Mouse (Mus musculus): ENCODE data around the gene Iqcf5. TPM values are rescaled to one million over a fixed set of nuclear protein-coding genes. Genes with fewer than 3 reads are reported as not detected.
"Not testable (repeated sequence)": the region's sequence is repeated elsewhere in the genome, so short reads cannot be mapped to it uniquely, and the experiment has no call there.

The Iqcf5 gene
- polyA plus RNA-seq, 1 experiment from 2014 or later, result not detected

GRCm38 (mm10) chr9:106483606-106484005 is 30.8 kb upstream of the Iqcf5 start:
- H3K27ac ChIP-seq, result no peak overlapping the region
- H3K4me1 ChIP-seq, result 0 out of 2 replicates have a peak, but pooled peaks cover 6% of the 10 kb centered on the region
- H3K4me3 ChIP-seq, result no peak overlapping the region
- 87% methylated on average over 17 of the region's 17 CpGs for WGBS
- no peak for DNase-seq (ENCODE audit: low spot score)
- H3K27me3 ChIP-seq (ENCODE audit: insufficient read depth, poor library complexity, severe bottlenecking), result no peaks in the 10 kb centered on the region
- H3K9me3 ChIP-seq, result no peaks in the 10 kb centered on the region
- H3K36me3 ChIP-seq, result peaks cover 69% of the 10 kb centered on the region

- peaks cover 60% of the 10 kb centered on the region for H3K36me3 ChIP-seq
- no peak overlapping the region for H3K4me3 ChIP-seq
- no peak for DNase-seq (ENCODE audit: low spot score)
- H3K27me3 ChIP-seq (ENCODE audit: insufficient read depth, poor library complexity, severe bottlenecking), result no peaks in the 10 kb centered on the region
- WGBS, result 85% methylated on average over 10 of the region's 10 CpGs
- H3K4me1 ChIP-seq, result peaks cover 13% of the 10 kb centered on the region
- no peaks in the 10 kb centered on the region for H3K9me3 ChIP-seq
- no peak overlapping the region; the same call in 1 of the 2 replicates for H3K27ac ChIP-seq
Observed at GRCm38 (mm10) chr9:106485076-106485475, 29.3 kb upstream of the Iqcf5 start.

GRCm38 (mm10) chr9:106487602-106488001 is 26.8 kb upstream of the Iqcf5 start:
- not testable (repeated sequence) for H3K9me3 ChIP-seq; DNase-seq (ENCODE audit: low spot score); H3K27ac ChIP-seq; H3K4me3 ChIP-seq; H3K27me3 ChIP-seq (ENCODE audit: insufficient read depth, poor library complexity, severe bottlenecking)
- 80% methylated on average over 6 of the region's 6 CpGs for WGBS
- peaks cover 39% of the 10 kb centered on the region for H3K36me3 ChIP-seq
- H3K4me1 ChIP-seq, result peaks cover 11% of the 10 kb centered on the region

- no peak for DNase-seq (ENCODE audit: low spot score)
- H3K4me3 ChIP-seq, result no peak within 1 kb of the TSS
- no peak within 1 kb of the TSS for H3K27ac ChIP-seq
- H3K36me3 ChIP-seq, result no peaks in the 10 kb centered on the region
- H3K4me1 ChIP-seq, result no peaks in the 10 kb centered on the region
- H3K27me3 ChIP-seq (ENCODE audit: insufficient read depth, poor library complexity, severe bottlenecking), result peaks cover 3% of the 10 kb centered on the region; the same call in 1 of the 2 replicates
- no peaks in the 10 kb centered on the region for H3K9me3 ChIP-seq
- 82% methylated on average over 6 of the region's 6 CpGs for WGBS
Observed at GRCm38 (mm10) chr9:106499667-106500066, 14.7 kb upstream of the Iqcf5 start, which contains the start of gene Iqcf1. Gene Iqcf1 (plus strand): TSS chr9:106499967.

- no peak for DNase-seq (ENCODE audit: low spot score)
- Histone ChIP-seq H3K9me3 (no peaks in the 10 kb centered on the region), H3K4me3 (no peak overlapping the region), H3K27ac (no peak overlapping the region), H3K4me1 (no peaks in the 10 kb centered on the region), H3K27me3 (ENCODE audit: insufficient read depth, poor library complexity, severe bottlenecking) (peaks cover 3% of the 10 kb centered on the region; the same call in 1 of the 2 replicates), H3K36me3 (no peaks in the 10 kb centered on the region)
- WGBS, result 84% methylated on average over 22 of the region's 22 CpGs
Observed at GRCm38 (mm10) chr9:106501846-106502245, 12.5 kb upstream of the Iqcf5 start.

GRCm38 (mm10) chr9:106504246-106504645 is 10.1 kb upstream of the Iqcf5 start:
- H3K9me3 ChIP-seq, result no peaks in the 10 kb centered on the region
- peaks cover 13% of the 10 kb centered on the region; the same call in 1 of the 2 replicates for H3K27me3 ChIP-seq (ENCODE audit: insufficient read depth, poor library complexity, severe bottlenecking)
- H3K4me1 ChIP-seq, result no peaks in the 10 kb centered on the region
- no peak for DNase-seq (ENCODE audit: low spot score)
- H3K36me3 ChIP-seq, result no peaks in the 10 kb centered on the region
- no peak overlapping the region for H3K27ac ChIP-seq
- no peak overlapping the region for H3K4me3 ChIP-seq
- 73% methylated on average over 6 of the region's 6 CpGs for WGBS

GRCm38 (mm10) chr9:106509356-106509755 is 5.0 kb upstream of the Iqcf5 start:
- H3K36me3 ChIP-seq, result no peaks in the 10 kb centered on the region
- peaks cover 38% of the 10 kb centered on the region; the same call in 1 of the 2 replicates for H3K27me3 ChIP-seq (ENCODE audit: insufficient read depth, poor library complexity, severe bottlenecking)
- WGBS, result 88% methylated on average over 10 of the region's 10 CpGs
- no peak overlapping the region for H3K4me3 ChIP-seq
- H3K4me1 ChIP-seq, result peaks cover 16% of the 10 kb centered on the region
- DNase-seq (ENCODE audit: low spot score), result no peak
- H3K9me3 ChIP-seq, result no peaks in the 10 kb centered on the region
- no peak overlapping the region for H3K27ac ChIP-seq

GRCm38 (mm10) chr9:106512729-106513450 is 1.5 kb upstream of the Iqcf5 start:
- no peak for DNase-seq (ENCODE audit: low spot score)
- WGBS, result 43% methylated on average over 13 of the region's 13 CpGs
- H3K27ac ChIP-seq, result no peak overlapping the region

GRCm38 (mm10) chr9:106513566-106513965 is 807 bp upstream of the Iqcf5 start:
- Histone ChIP-seq H3K9me3 (no peaks in the 10 kb centered on the region), H3K4me1 (peaks cover 19% of the 10 kb centered on the region), H3K27me3 (ENCODE audit: insufficient read depth, poor library complexity, severe bottlenecking) (peaks cover 49% of the 10 kb centered on the region; the same call in 1 of the 2 replicates), H3K27ac (no peak overlapping the region), H3K4me3 (no peak overlapping the region), H3K36me3 (no peaks in the 10 kb centered on the region)
- WGBS, result 68% methylated on average over 6 of the region's 6 CpGs
- DNase-seq (ENCODE audit: low spot score), result no peak

More at GRCm38 (mm10) chr9:106512729-106513450, 1.5 kb upstream of the Iqcf5 start:
- Histone ChIP-seq H3K36me3 (no peaks in the 10 kb centered on the region), H3K4me1 (peaks cover 19% of the 10 kb centered on the region), H3K4me3 (no peak overlapping the region), H3K27me3 (ENCODE audit: insufficient read depth, poor library complexity, severe bottlenecking) (peaks cover 53% of the 10 kb centered on the region; the same call in 1 of the 2 replicates), H3K9me3 (no peaks in the 10 kb centered on the region)

- H3K4me1 ChIP-seq, result peaks cover 3% of the 10 kb centered on the region; the same call in 1 of the 2 replicates
- no peaks in the 10 kb centered on the region for H3K9me3 ChIP-seq
- DNase-seq (ENCODE audit: low spot score), result no peak
- no peaks in the 10 kb centered on the region for H3K36me3 ChIP-seq
- no peak overlapping the region for H3K27ac ChIP-seq
- H3K27me3 ChIP-seq (ENCODE audit: insufficient read depth, poor library complexity, severe bottlenecking), result peaks cover 44% of the 10 kb centered on the region; the same call in 1 of the 2 replicates
- 64% methylated on average over 2 of the region's 2 CpGs for WGBS
- H3K4me3 ChIP-seq, result no peak overlapping the region
Observed at GRCm38 (mm10) chr9:106519433-106519832, 5.1 kb downstream of the Iqcf5 start.

- no peak for DNase-seq (ENCODE audit: low spot score)
- no peaks in the 10 kb centered on the region for H3K36me3 ChIP-seq
- H3K4me1 ChIP-seq, result peaks cover 3% of the 10 kb centered on the region; the same call in 1 of the 2 replicates
- H3K4me3 ChIP-seq, result no peak overlapping the region
- 71% methylated on average over 8 of the region's 8 CpGs for whole genome bisulfite sequencing
- H3K9me3 ChIP-seq, result no peaks in the 10 kb centered on the region
- peaks cover 42% of the 10 kb centered on the region; the same call in 1 of the 2 replicates for H3K27me3 ChIP-seq (ENCODE audit: insufficient read depth, poor library complexity, severe bottlenecking)
- no peak overlapping the region for H3K27ac ChIP-seq
Observed at GRCm38 (mm10) chr9:106519909-106520308, 5.5 kb downstream of the Iqcf5 start.

GRCm38 (mm10) chr9:106531833-106532232 is 17.5 kb downstream of the Iqcf5 start:
- 0 out of 2 replicates have a peak, but pooled peaks cover 7% of the 10 kb centered on the region for H3K27me3 ChIP-seq (ENCODE audit: insufficient read depth, poor library complexity, severe bottlenecking)
- DNase-seq (ENCODE audit: low spot score), result no peak
- no peaks in the 10 kb centered on the region for H3K36me3 ChIP-seq
- no peaks in the 10 kb centered on the region for H3K4me1 ChIP-seq
- no peak overlapping the region for H3K4me3 ChIP-seq
- H3K27ac ChIP-seq, result no peak overlapping the region
- 25% methylated on average over 3 of the region's 3 CpGs for WGBS
- no peaks in the 10 kb centered on the region for H3K9me3 ChIP-seq

GRCm38 (mm10) chr9:106534296-106534695 is 19.9 kb downstream of the Iqcf5 start:
- H3K4me3 ChIP-seq, result no peak overlapping the region
- H3K27ac ChIP-seq, result no peak overlapping the region
- WGBS, result 90% methylated on average over 7 of the region's 7 CpGs
- no peaks in the 10 kb centered on the region for H3K27me3 ChIP-seq (ENCODE audit: insufficient read depth, poor library complexity, severe bottlenecking)
- H3K36me3 ChIP-seq, result no peaks in the 10 kb centered on the region
- no peaks in the 10 kb centered on the region for H3K4me1 ChIP-seq
- no peak for DNase-seq (ENCODE audit: low spot score)
- no peaks in the 10 kb centered on the region for H3K9me3 ChIP-seq
